Mouse (Mus musculus) liver, adult 2 months (tissue): Measurements from ENCODE around the gene Ehbp1.

ENCODE experiments used
- CTCF ChIP-seq: fragments of 200-500 bp; IDR thresholded peaks from 2 replicates; pipeline ENCODE4 v1.5.1; 2011; ENCODE audit warnings: low read depth, low read length, control low read depth
- POLR2A ChIP-seq: fragments of 200-500 bp; IDR thresholded peaks from 2 replicates; pipeline ENCODE4 v1.6.1; 2011; ENCODE audit warnings: low read length, control low read depth; ENCODE audit not compliant: insufficient read depth; ENCODE audit errors: extremely low read depth

DNA sequence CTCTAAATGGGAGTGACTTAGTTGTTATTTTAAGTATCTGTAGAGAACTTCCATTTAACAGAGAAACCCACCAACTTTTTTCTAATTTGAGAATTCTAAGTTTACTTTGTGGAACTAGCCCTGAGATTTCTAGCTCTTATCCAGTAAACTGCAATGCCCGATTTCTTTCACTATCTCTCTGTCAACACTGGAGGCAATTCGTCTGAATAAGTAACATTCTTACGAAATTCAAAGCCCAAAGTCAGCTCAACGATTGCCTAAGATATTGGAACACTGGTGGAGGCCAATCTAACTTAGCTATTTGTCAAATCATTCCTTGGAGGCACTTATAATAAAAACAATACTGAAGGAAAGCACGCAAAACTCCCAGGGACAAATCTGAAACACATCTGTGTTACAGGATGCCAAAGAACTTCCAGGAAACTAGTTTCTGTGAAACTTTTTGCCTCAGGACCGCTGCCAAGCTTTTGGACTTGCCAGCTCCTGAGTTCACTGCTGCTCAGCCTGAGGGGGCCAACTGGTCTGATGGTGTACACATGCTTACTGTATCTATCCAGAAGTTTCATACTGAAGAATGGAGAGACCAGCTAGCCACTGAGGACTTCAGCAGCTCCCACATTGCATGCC, 45.5 kb upstream of the Ehbp1 start:
- TF ChIP-seq CTCF (no peak), POLR2A (no peak)
